Mouse (Mus musculus): ENCODE data around the gene RPS10-NUDT3.
A peak's percentile ranks its signal among the peaks of the same experiment; 100 is the strongest.

RPS10-NUDT3 gene

DNA sequence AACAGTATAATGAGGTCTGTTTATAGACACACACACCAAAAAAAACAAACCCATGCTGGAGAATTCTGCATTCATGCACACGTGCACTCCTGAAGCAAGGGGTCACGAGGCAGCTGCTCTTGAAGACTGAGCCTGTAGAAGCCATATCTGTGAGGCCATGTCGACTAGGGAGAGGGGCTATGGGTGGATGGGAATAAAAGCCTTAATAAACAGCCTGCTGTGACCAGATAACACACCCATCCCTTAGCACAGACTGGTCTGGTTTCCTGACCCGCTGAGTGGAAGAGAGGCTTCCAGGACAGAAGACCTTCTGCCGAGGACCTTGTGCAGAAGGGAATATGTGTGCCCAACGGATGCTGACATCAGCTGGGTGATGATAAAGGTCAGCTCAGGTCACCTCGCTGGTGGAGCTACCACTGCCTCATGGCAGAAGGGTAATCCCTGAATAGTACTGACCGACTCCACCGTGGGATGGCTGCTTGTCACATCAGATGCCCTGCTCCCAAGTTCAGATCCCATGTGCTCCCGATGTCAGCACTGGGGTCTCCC lies 61.2 kb downstream of the RPS10-NUDT3 start:
- no peak for DNase-seq

DNA sequence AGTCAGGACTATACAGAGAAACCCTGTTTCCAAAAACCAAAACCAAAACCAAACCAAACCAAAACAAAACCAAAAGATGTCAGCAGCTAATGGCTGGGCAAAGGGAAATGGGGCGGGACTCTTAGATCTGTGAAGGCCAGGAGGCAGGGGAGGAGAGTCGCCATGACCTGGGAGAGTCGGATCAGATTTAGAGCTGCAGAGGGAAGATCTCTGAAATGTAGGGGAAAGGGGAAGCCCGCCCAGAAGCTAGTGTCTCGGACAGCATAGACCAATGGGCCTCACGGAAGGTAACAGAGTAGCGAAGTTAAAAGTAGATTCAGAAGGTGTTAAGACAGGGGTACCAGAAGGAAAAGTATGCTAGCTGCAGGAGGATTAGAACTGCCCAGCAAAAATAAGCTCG lies 63.7 kb downstream of the RPS10-NUDT3 start:
- DNase-seq, result no peak

- DNase-seq, result no peak
Measured at GRCm38 (mm10) chr17:27568228-27568627, 66.8 kb downstream of the RPS10-NUDT3 start.

DNA sequence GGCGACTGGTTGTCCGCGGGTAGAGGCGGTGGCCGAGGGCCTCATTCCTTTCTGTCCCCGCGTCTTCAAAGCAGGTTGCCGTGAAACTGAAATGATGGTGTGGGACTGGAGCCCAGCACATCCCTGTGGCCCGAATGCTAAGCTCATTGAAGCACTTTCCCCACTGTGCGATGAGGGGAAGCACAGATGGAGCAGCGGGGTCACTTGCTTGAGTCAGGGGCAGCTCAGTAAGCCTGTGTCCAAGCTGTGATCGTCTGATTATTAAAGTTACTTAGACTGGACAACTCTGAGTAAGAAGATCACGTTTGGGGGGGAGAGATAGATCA lies 69.1 kb downstream of the RPS10-NUDT3 start:
- no peak for DNase-seq

- peak; percentile 99 for DNase-seq
Measured at GRCm38 (mm10) chr17:27565163-27565941, 69.7 kb downstream of the RPS10-NUDT3 start, which contains the start of gene AI413582. TSS of gene AI413582 (minus strand) at chr17:27565756.

- no peak for DNase-seq
Measured at GRCm38 (mm10) chr17:27564391-27565162, 70.4 kb downstream of the RPS10-NUDT3 start.

DNA sequence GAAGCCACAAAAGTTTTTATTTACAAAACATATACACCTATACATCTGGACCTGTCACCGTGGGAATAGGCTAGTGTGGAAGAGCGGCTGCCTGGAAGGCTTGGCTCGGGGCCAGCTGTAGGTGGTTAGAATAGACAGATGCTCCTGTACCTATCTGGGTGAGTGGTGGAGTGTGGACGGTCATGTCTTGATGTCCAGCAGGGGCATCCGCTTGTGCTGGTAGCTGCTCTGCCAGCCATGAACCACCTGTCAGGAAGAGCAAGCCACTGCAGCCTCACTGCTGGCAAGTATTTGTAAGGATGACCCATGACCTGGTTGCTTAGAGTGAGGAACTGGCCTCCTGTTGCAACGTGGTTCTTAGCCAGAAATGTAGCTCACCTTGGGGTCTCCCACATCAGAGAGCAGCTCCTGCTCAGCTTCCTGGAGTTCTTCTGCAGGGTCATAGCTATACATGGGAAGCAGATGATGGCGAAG lies 71.2 kb downstream of the RPS10-NUDT3 start:
- no peak for DNase-seq

- DNase-seq, result no peak
Measured at GRCm38 (mm10) chr17:27561809-27562526, 73.1 kb downstream of the RPS10-NUDT3 start.

DNA sequence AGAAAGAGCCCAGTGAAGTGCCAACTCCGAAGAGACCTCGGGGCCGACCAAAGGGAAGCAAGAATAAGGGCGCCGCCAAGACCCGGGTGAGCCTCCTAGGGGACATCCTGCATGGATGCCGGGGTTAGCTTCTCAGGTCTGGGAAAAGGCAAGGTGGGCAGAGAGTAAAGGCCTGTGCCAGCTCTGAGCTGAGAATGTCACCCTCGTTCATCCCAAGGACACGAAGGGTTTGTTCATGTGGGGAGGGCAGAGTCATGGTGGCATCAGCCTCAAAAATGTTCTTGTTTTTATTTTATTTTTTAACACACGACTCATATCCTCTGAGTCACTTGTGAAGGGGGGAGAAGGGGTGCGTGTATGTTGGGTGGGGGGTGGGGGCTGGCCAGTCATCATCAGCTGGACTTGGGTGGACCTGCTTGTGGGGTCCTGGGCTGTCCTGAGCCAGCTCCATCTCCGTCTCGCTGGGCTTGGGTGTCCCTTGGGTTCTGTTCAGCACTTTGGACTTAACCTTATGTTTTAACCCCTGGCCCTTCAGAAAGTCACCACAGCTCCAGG lies 74.0 kb downstream of the RPS10-NUDT3 start:
- DNase-seq, result no peak

DNA sequence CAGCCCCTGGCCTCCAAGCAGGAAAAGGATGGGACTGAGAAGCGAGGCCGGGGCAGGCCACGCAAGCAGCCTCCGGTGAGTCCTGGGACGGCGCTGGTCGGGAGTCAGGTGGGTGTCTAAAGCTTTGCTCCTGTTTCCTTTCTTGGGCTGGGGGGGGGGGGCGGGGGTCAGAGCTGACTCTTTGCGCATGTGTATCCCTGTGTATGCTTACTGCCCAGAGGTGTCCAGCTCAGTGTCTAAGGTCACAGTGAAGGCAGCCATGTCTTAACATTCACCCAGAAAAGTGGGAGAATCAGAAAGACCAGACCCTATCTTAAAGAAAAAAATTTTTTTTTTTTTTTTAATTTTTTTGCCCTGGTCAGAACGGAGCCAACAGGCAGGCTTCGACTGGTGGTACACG lies 75.4 kb downstream of the RPS10-NUDT3 start:
- no peak for DNase-seq

DNA sequence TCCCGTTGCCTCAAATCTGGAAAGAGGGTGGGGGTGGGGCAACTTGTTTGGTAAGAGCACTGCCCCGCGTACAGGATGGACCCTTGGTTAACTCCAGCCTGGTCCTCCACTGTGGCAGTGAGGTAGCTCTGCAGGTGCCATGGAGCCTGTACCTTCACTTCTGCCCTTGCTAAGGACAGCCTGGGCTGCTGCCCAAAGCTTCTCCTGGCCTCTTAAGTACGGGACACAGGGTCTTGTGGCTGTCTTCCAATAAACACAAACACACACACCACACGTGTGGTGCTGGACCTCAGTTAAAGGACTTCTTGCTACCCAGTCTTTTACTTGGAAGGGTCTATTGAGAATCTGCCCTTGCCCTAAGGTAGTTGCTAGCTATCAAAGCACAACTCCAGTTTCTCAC lies 76.2 kb downstream of the RPS10-NUDT3 start:
- DNase-seq, result no peak

DNA sequence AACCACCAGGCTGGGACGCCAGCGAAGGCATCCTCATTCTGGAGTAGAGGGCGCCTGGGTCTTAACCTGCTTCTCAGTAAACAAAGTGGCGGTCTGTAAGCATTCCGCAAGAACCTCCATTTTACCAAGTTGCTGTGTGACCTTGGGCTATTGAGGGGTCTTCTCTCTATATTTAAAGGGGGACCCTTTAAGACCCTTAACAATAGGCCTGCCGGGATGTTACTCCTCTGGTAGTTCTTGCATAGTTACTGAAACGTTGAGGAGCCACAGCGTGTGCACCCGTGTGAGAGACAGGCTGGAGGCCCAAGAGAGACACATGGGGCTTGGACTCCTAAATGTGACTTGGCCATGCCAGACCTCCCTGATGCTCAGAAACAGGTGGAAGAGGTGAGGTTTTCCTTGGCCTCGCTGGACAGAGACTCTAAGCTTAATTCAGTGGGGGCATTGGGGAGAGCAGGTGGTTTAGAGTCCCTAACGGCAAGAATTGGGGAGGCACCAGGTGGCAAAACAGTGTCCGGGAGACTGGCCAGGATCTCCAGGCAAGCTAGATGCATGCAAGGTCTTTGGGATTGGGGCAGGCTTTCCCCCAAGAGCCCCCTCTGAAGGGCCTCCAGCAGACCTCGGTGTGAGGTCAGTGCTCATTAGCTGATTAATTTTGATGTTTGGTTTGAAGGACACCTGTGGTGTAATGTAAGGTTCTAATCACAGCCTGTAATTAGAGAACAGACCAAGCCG lies 76.9 kb downstream of the RPS10-NUDT3 start:
- DNase-seq, result peak; percentile 68

DNA sequence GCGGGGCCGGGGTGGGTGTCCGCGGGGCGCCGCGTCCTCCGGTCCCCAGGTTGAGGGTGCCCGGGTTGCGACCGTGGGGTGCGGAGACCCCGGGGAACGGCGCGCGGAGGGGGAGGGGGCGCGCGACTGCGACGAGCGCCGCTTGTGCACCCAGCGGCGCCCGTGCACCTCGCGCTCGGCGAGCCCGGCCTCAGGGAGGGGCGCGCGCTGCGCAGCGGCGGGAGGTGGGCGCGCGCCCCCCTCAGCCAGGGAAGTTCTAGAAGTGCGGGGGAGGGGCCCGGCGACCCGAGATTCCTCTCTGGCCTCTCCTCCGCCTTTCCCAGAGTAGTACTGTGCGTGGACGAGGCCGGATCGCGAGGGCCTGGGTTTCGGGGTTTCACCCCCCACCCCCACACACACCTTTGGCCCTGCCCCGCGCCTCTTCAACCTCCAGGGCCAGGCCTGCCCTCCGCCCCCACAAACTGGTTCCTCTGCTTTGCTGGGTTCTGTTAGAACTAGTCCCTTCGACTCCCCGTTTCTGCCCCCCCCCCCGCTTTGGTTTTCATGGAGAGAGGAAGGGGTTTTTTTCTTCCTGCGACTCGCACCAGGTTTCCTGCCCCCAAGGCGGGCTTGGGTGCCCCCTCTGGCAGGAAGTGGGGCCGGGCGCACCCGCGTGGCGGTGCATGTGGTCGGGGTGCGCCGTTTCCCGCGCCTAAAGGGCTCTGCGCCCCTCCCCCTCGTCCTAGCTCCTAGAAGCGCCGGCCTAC lies 77.7 kb downstream of the RPS10-NUDT3 start:
- DNase-seq, result no peak

- DNase-seq, result peak; percentile 84
Measured at GRCm38 (mm10) chr17:27556315-27557011, 78.6 kb downstream of the RPS10-NUDT3 start, which contains the start of gene Hmga1. TSS of gene Hmga1 (plus strand) at chr17:27556497.

DNA sequence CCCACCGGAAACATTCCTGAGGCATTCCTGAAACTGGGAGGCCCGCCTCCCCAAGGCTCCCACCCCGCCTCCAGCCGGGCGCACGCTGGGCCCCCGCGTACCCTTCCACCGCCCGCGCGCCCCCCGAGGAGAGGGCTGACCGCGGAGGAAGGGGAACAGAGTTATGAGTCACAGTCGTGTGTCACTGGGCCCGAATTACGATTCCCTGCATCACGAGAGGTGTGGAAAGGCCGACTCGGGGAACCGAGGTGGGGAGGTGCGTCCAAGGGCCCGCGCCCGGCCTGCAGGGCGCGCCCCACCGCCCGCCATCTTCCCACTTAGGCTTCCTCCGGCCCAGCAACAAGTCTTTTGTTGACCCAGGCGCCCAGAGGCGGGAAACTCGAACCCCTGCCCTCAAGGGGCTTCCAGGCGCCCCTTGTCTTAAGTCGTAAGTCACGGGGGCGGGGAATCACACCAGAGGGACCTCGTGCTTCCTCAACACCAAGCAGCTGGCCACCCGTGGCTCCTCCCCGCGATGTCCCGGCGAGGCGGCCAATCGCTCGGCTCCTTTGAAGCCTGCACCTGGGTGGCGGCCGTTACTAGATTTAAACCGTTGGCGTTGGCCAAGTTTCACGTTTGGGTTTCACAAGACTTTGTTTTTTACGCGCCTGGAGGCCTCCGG lies 79.4 kb downstream of the RPS10-NUDT3 start:
- no peak for DNase-seq

- DNase-seq, result no peak
Measured at GRCm38 (mm10) chr17:27555075-27555511, 79.9 kb downstream of the RPS10-NUDT3 start.

DNA sequence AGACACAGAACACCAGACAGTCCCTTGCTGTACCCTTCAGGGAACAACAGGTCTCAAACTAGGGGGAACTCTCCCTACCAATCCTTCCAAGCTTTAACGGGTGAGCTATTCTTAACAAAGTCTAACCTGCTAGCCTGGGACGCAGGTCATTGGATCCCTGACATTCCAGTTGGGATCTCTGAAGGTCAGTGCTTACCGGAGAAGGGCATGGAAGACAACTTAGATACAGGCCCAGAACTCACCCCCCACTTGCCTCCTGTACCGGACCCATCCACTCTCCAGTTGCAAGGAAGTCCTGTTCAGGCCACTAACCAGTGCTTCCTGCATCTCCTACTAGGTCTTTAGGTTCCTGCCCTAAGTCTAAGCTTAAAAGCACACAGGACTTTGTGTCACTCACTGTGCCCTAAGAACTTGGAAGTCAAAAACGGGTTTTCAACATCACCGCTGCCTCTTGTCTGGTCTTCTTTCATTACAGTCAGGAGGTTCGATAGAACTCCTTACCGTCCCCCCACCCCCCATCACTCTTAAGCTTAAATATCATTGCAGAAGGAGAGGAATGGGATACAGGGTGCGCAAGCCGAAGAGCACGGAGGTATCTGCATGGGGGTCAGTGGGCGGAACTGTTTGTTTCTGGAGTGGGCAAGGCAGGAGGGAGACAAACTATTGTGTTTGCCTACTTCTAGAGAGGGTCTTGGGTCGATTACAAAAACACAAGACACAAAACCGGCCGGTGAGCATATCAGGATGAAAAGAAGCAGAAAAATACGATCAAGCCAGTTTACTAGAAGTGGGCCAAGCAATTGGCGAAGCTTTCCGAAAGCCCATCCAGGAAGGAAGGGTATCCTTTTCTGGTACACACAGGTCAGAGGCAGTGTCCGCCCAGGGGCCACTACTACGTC lies 80.7 kb downstream of the RPS10-NUDT3 start:
- no peak for DNase-seq

- DNase-seq, result no peak
Measured at GRCm38 (mm10) chr17:27552215-27553201, 82.5 kb downstream of the RPS10-NUDT3 start.
